Mouse (Mus musculus) MEL (cell line): Measurements from ENCODE around the gene Olfr1412. TPM values are rescaled to one million over a fixed set of nuclear protein-coding genes. Genes with fewer than 3 reads are reported as not detected.

Source experiments
- DNase-seq: peaks from one replicate; pipeline ENCODE4 v3.0.0; 2011; ENCODE audit warnings: low read depth, low spot score
- H3K27ac ChIP-seq: 2 replicates; pipeline ENCODE4 v1.5.1; 2012; ENCODE audit warnings: low read depth, mild to moderate bottlenecking, control low read depth, low read length, moderate library complexity; ENCODE audit not compliant: control insufficient read depth
- H3K27me3 ChIP-seq, 2 experiments: fragments of 150-350 bp in 1 of 2; sonication (generic) in 1 of 2; 2 replicates each; pipeline ENCODE4 v1.6.1; 2012; ENCODE audit warnings: low read length in 2 of 2, mild to moderate bottlenecking in 2 of 2, improper control_type of control experiment in 1 of 2, moderate library complexity in 1 of 2; ENCODE audit not compliant: insufficient read depth in 2 of 2, control insufficient read depth in 1 of 2
- H3K36me3 ChIP-seq, 2 experiments: 2 replicates each; pipeline ENCODE4 v1.6.1; 2012 to 2014; ENCODE audit warnings: low read length in 2 of 2, improper control_type of control experiment in 1 of 2, inconsistent platforms in 1 of 2, mild to moderate bottlenecking in 1 of 2; ENCODE audit not compliant: insufficient read depth in 2 of 2, control insufficient read depth in 1 of 2
- H3K4me1 ChIP-seq, 2 experiments: fragments of 150-350 bp in 1 of 2; sonication (generic) in 1 of 2; 2 replicates each; pipeline ENCODE4 v1.6.1; 2012; ENCODE audit warnings: low read length in 2 of 2, improper control_type of control experiment in 1 of 2, mild to moderate bottlenecking in 1 of 2; ENCODE audit not compliant: insufficient read depth in 2 of 2, control insufficient read depth in 1 of 2
- H3K4me3 ChIP-seq, 2 experiments: fragments of 150-350 bp in 1 of 2; sonication (generic) in 1 of 2; 2 replicates each; pipeline ENCODE4 v1.5.1; 2012; ENCODE audit warnings: low read depth in 2 of 2, low read length in 2 of 2, mild to moderate bottlenecking in 2 of 2, moderate library complexity in 2 of 2, control low read depth in 1 of 2, improper control_type of control experiment in 1 of 2; ENCODE audit not compliant: control insufficient read depth in 1 of 2, insufficient read depth in 1 of 2
- H3K79me2 ChIP-seq: 2 replicates; pipeline ENCODE4 v1.6.1; 2012; ENCODE audit warnings: mild to moderate bottlenecking, low read length, moderate library complexity; ENCODE audit not compliant: control insufficient read depth, poor library complexity, insufficient read depth
- H3K9ac ChIP-seq: 2 replicates; pipeline ENCODE4 v1.6.1; 2012; ENCODE audit warnings: low read depth, mild to moderate bottlenecking, control low read depth, low read length, moderate library complexity; ENCODE audit not compliant: control insufficient read depth, poor library complexity, severe bottlenecking
- H3K9me3 ChIP-seq: fragments of 150-350 bp; sonication (generic); replicated peaks from 2 replicates; pipeline ENCODE4 v1.6.1; 2012; ENCODE audit warnings: mild to moderate bottlenecking, low read length, improper control_type of control experiment, moderate library complexity; ENCODE audit not compliant: insufficient read depth
- CHD1 ChIP-seq: IDR thresholded peaks from 2 replicates; pipeline ENCODE4 v1.6.1; 2012; ENCODE audit warnings: low read depth, mild to moderate bottlenecking, inconsistent platforms, low read length, improper control_type of control experiment
- CTCF ChIP-seq, 3 experiments: IDR thresholded peaks in 2 of 3; conservative IDR thresholded peaks in 1 of 3; 2 replicates each; pipeline ENCODE4 v1.5.1; 2011 to 2012; ENCODE audit warnings: low read length in 3 of 3, low read depth in 2 of 3, mild to moderate bottlenecking in 2 of 3, improper control_type of control experiment in 1 of 3, inconsistent platforms in 1 of 3, mixed read lengths in 1 of 3, moderate library complexity in 1 of 3; ENCODE audit not compliant: control insufficient read depth in 1 of 3, insufficient read depth in 1 of 3, poor library complexity in 1 of 3, severe bottlenecking in 1 of 3
- E2F4 ChIP-seq: IDR thresholded peaks from 2 replicates; pipeline ENCODE4 v1.6.1; 2011; ENCODE audit warnings: low read depth, low read length, improper control_type of control experiment, borderline replicate concordance
- ELF1 ChIP-seq: IDR thresholded peaks from 2 replicates; pipeline ENCODE4 v1.6.1; 2014; ENCODE audit warnings: low read depth, mild to moderate bottlenecking, inconsistent platforms, low read length, improper control_type of control experiment, moderate library complexity
- EP300 ChIP-seq, 2 experiments: IDR thresholded peaks; 2 replicates each; pipeline ENCODE4 v1.6.1; 2011; ENCODE audit warnings: improper control_type of control experiment in 2 of 2, low read length in 2 of 2, low read depth in 1 of 2, mild to moderate bottlenecking in 1 of 2
- ETS1 ChIP-seq: IDR thresholded peaks from 2 replicates; pipeline ENCODE4 v1.6.1; 2012; ENCODE audit warnings: low read depth, mild to moderate bottlenecking, inconsistent platforms, low read length, improper control_type of control experiment, moderate library complexity
- GABPA ChIP-seq: IDR thresholded peaks from 2 replicates; pipeline ENCODE4 v1.6.1; 2012; ENCODE audit warnings: low read depth, mild to moderate bottlenecking, inconsistent platforms, low read length, improper control_type of control experiment, moderate library complexity
- GATA1 ChIP-seq: IDR thresholded peaks from 2 replicates; pipeline ENCODE4 v1.6.1; 2011; ENCODE audit warnings: low read depth, low read length, improper control_type of control experiment
- KAT2A ChIP-seq: conservative IDR thresholded peaks from 2 replicates; pipeline ENCODE4 v1.6.1; 2012; ENCODE audit warnings: low read depth, low read length, improper control_type of control experiment, inconsistent platforms
- MAFK ChIP-seq: IDR thresholded peaks from 2 replicates; pipeline ENCODE4 v1.6.1; 2011; ENCODE audit warnings: low read depth, mild to moderate bottlenecking, low read length, improper control_type of control experiment, borderline replicate concordance
- MAZ ChIP-seq: IDR thresholded peaks from 2 replicates; pipeline ENCODE4 v1.6.1; 2012; ENCODE audit warnings: low read depth, mild to moderate bottlenecking, inconsistent platforms, low read length, improper control_type of control experiment
- MXI1 ChIP-seq: IDR thresholded peaks from 2 replicates; pipeline ENCODE4 v1.6.1; 2011; ENCODE audit warnings: mild to moderate bottlenecking, low read depth, low read length, improper control_type of control experiment
- MYC ChIP-seq: IDR thresholded peaks from 2 replicates; pipeline ENCODE4 v1.6.1; 2011; ENCODE audit warnings: low read depth, mild to moderate bottlenecking, low read length, improper control_type of control experiment, moderate library complexity
- NRF1 ChIP-seq: IDR thresholded peaks from 2 replicates; pipeline ENCODE4 v1.6.1; 2014; ENCODE audit warnings: low read depth, mild to moderate bottlenecking, inconsistent platforms, low read length, improper control_type of control experiment, moderate library complexity; ENCODE audit not compliant: poor library complexity, insufficient read depth, severe bottlenecking
- POLR2A ChIP-seq, 2 experiments: IDR thresholded peaks; 2 replicates each; pipeline ENCODE4 v1.6.1; 2011 to 2012; ENCODE audit warnings: low read length in 2 of 2, mild to moderate bottlenecking in 2 of 2, control low read depth in 1 of 2, improper control_type of control experiment in 1 of 2, low read depth in 1 of 2, moderate library complexity in 1 of 2; ENCODE audit not compliant: control insufficient read depth in 1 of 2, insufficient read depth in 1 of 2, poor library complexity in 1 of 2
- POLR2AphosphoS2 ChIP-seq: IDR thresholded peaks from 2 replicates; pipeline ENCODE4 v1.6.1; 2011; ENCODE audit warnings: low read length, improper control_type of control experiment
- POLR2AphosphoS5 ChIP-seq: IDR thresholded peaks from 2 replicates; pipeline ENCODE4 v1.6.1; 2012; ENCODE audit warnings: low read depth, borderline replicate concordance, mild to moderate bottlenecking, inconsistent platforms, low read length, moderate library complexity, mixed read lengths
- SIN3A ChIP-seq: IDR thresholded peaks from 2 replicates; pipeline ENCODE4 v1.6.1; 2012; ENCODE audit warnings: low read length, improper control_type of control experiment, inconsistent platforms
- SMC3 ChIP-seq: IDR thresholded peaks from 2 replicates; pipeline ENCODE4 v1.6.1; 2011; ENCODE audit warnings: low read depth, low read length, improper control_type of control experiment
- TAL1 ChIP-seq: IDR thresholded peaks from 2 replicates; pipeline ENCODE4 v1.6.1; 2012; ENCODE audit warnings: mild to moderate bottlenecking, inconsistent platforms, low read length, moderate library complexity, mixed read lengths
- TCF12 ChIP-seq: IDR thresholded peaks from 2 replicates; pipeline ENCODE4 v1.6.1; 2014; ENCODE audit warnings: low read depth, mild to moderate bottlenecking, inconsistent platforms, low read length, improper control_type of control experiment, moderate library complexity
- USF1 ChIP-seq: IDR thresholded peaks from 2 replicates; pipeline ENCODE4 v1.6.1; 2014; ENCODE audit warnings: low read depth, mild to moderate bottlenecking, inconsistent platforms, low read length, improper control_type of control experiment, moderate library complexity
- ZC3H11A ChIP-seq: IDR thresholded peaks from 2 replicates; pipeline ENCODE4 v1.6.1; 2012; ENCODE audit warnings: low read depth, mild to moderate bottlenecking, inconsistent platforms, low read length, improper control_type of control experiment
- ZKSCAN1 ChIP-seq: IDR thresholded peaks from 2 replicates; pipeline ENCODE4 v1.6.1; 2012; ENCODE audit warnings: low read depth, mild to moderate bottlenecking, inconsistent platforms, low read length, improper control_type of control experiment, moderate library complexity
- ZMIZ1 ChIP-seq: IDR thresholded peaks from 2 replicates; pipeline ENCODE4 v1.6.1; 2012; ENCODE audit warnings: low read depth, mild to moderate bottlenecking, inconsistent platforms, low read length, improper control_type of control experiment, moderate library complexity
- ZNF384 ChIP-seq: IDR thresholded peaks from 2 replicates; pipeline ENCODE4 v1.6.1; 2012; ENCODE audit warnings: low read depth, mild to moderate bottlenecking, inconsistent platforms, low read length, improper control_type of control experiment
- polyA plus RNA-seq, 2 experiments: library from polyadenylated mRNA; stranded (reverse) in 1 of 2; unstranded in 1 of 2; fragments of >175 nt in 1 of 2; fragments of >200 nt in 1 of 2; gene quantifications; 2 replicates each; pipeline versions ENCODE4 v1.2.1 to v1.2.4; 2012; ENCODE audit warnings: low replicate concordance in 2 of 2, low read depth in 1 of 2; ENCODE audit not compliant: insufficient read length in 2 of 2, insufficient read depth in 1 of 2, missing spikeins in 1 of 2
- total RNA-seq: library from RNA; depleted of rRNA; stranded (reverse); fragments of 300-350 nt; gene quantifications from 2 replicates; pipeline ENCODE4 v1.2.3, GENCODE M21; 2012

The Olfr1412 gene
- total and polyA plus RNA-seq, 3 experiments = not detected

DNA sequence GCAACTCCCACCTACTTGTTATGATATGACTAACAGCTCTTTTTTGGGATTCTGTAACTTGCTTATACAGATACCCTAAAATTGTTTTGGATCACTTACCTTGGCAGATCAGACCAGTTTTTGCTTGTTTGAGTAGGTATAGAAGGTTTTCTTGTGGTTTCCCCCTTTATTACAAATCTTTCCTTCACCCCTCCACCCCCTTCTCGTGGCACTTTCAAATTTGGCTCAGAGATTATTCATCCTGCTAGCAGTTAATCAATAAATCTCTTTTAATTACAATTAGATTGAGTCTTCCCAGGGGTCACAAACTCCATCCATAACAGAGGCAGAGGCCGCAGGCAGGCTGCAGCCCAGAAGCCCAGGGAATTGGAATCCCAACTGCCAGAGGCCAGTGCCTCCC is 31.9 kb downstream of the Olfr1412 start, which contains the start of gene Olfr12:
TSS of gene Olfr12 (plus strand) at position 301 of the 400 bp plus-strand sequence.
- H3K4me3 ChIP-seq = no peak within 1 kb of the TSS
- no peak for DNase-seq
- H3K4me1 ChIP-seq = no peaks in the 10 kb centered on the region
- H3K9me3 ChIP-seq = no peaks in the 10 kb centered on the region
- TF ChIP-seq ZC3H11A (no peak), GABPA (no peak), GATA1 (no peak), E2F4 (no peak), POLR2A (IDR thresholded peaks at IDR 0.05; ENCODE audit: control insufficient read depth in 1 of 2, insufficient read depth in 1 of 2, low read depth in 1 of 2, low read length in 2 of 2, poor library complexity in 1 of 2) (no peak)
- no peak within 1 kb of the TSS for H3K27ac ChIP-seq
- no peak within 1 kb of the TSS for H3K9ac ChIP-seq
- H3K79me2 ChIP-seq = no peaks in the 10 kb centered on the region
- H3K27me3 ChIP-seq = no peaks in the 10 kb centered on the region
- H3K36me3 ChIP-seq = no peaks in the 10 kb centered on the region

DNA sequence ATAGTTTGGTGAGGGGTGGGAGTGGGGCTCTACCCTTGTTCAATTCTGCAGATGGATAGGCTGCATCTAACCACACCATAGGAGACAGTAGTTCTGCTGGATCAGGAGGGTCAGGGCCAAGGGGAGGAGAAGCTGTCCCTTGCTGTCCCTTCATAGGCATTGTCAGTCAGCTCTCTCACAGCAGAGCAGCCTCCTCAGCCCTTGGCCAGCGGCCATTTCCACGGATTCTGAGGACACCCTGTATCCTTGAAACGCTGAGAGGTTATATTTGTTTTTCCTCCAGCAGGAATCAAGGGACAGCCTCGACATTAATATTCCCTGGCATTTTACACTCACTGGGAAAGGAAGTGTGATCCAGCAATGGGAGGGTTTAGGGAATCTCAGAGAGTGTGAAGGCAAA is 32.8 kb downstream of the Olfr1412 start:
- TF ChIP-seq MAZ = no peak
- no peak for TF ChIP-seq GATA1
- TF ChIP-seq SMC3 = no peak
- TF ChIP-seq ELF1 = no peak
- TF ChIP-seq ETS1 = no peak
- TF ChIP-seq ZKSCAN1 = no peak
- TF ChIP-seq POLR2AphosphoS2 = no peak
- no peak for TF ChIP-seq SIN3A
- no peak for TF ChIP-seq CTCF (IDR thresholded peaks at IDR 0.05 in 2 of 3, conservative IDR thresholded peaks at IDR 0.05 in 1 of 3; ENCODE audit: control insufficient read depth in 1 of 3, insufficient read depth in 1 of 3, low read depth in 2 of 3, low read length in 3 of 3, poor library complexity in 1 of 3, severe bottlenecking in 1 of 3)
- TF ChIP-seq EP300 (IDR thresholded peaks at IDR 0.05; ENCODE audit: low read depth in 1 of 2, low read length in 2 of 2) = no peak
- TF ChIP-seq ZC3H11A = no peak
- TF ChIP-seq, all 39 proteins: peak for 0
- Histone ChIP-seq H3K9me3 (no peaks in the 10 kb centered on the region), H3K4me3 (no peak overlapping the region), H3K4me1 (no peaks in the 10 kb centered on the region), H3K9ac (no peak overlapping the region), H3K36me3 (no peaks in the 10 kb centered on the region), H3K27me3 (peaks cover 0 to 2% of the 10 kb centered on the region in 2 experiments; a peak in 2 of 4 replicates), H3K27ac (no peak overlapping the region), H3K79me2 (no peaks in the 10 kb centered on the region)
- no peak for DNase-seq

DNA sequence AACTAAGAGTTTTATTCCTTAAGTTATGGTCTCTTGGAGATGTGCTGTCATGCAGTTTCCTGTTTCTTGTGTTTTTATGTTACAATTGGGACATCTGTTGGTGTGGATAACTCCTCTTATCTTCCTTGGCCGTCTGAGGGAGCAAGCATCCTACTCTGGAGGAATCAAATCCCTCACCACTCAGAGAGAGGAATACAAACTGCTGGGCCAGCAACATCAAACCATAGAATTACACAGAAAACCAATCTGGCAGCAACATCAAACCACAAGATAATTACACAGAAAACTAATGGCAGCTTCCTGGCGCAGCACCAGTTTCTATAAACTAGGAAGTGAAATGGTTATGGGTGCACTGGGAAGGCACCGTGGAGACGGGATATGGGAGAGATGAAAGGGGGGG is 42.6 kb downstream of the Olfr1412 start:
- Histone ChIP-seq H3K36me3 (no peaks in the 10 kb centered on the region), H3K4me3 (no peak overlapping the region), H3K27me3 (peaks cover 0 to 5% of the 10 kb centered on the region in 2 experiments; a peak in 3 of 4 replicates), H3K79me2 (no peaks in the 10 kb centered on the region), H3K27ac (no peak overlapping the region), H3K9me3 (no peaks in the 10 kb centered on the region), H3K4me1 (peaks cover 0 to 7% of the 10 kb centered on the region in 2 experiments; a peak in 1 of 4 replicates), H3K9ac (no peak overlapping the region)
- peak; percentile 60 for DNase-seq
- TF ChIP-seq USF1 (no peak), TAL1 (peak; percentile 76), TCF12 (no peak), MAFK (no peak), ZMIZ1 (no peak), MYC (no peak), KAT2A (no peak), ETS1 (peak; percentile 20; the same call in 1 of the 2 replicates), POLR2AphosphoS2 (no peak), ZKSCAN1 (no peak), SMC3 (no peak), CHD1 (no peak), NRF1 (no peak), MXI1 (no peak), GATA1 (peak; percentile 70), POLR2AphosphoS5 (no peak), ZNF384 (no peak)
